Mouse (Mus musculus): ENCODE data around the gene Cd46. TPM values are rescaled to one million over a fixed set of nuclear protein-coding genes. Genes with fewer than 3 reads are reported as not detected.

Gene Cd46
- total RNA-seq, 4 experiments from 2014 or later = 0.76 to 1.3 (median 0.96) TPM

GRCm38 (mm10) chr1:195018089-195018999, 73.7 kb downstream of the Cd46 start:
- DNase-seq (ENCODE audit: low spot score in 2 of 2) = peak; percentile 86 to 87

- no peak for DNase-seq (ENCODE audit: low spot score in 2 of 2)
Measured at GRCm38 (mm10) chr1:195017626-195018025, 74.4 kb downstream of the Cd46 start.

- peak; percentile 74 to 75 for DNase-seq (ENCODE audit: low spot score in 2 of 2)
Measured at GRCm38 (mm10) chr1:195016811-195017501, 75.1 kb downstream of the Cd46 start.

GRCm38 (mm10) chr1:195015281-195015680, 76.8 kb downstream of the Cd46 start:
- no peak for DNase-seq (ENCODE audit: low spot score in 2 of 2)

- DNase-seq (ENCODE audit: low spot score in 2 of 2) = no peak
Measured at GRCm38 (mm10) chr1:195014201-195014885, 77.7 kb downstream of the Cd46 start.

GRCm38 (mm10) chr1:195012531-195012930, 79.5 kb downstream of the Cd46 start:
- no peak for DNase-seq (ENCODE audit: low spot score in 2 of 2)

- DNase-seq (ENCODE audit: low spot score in 2 of 2) = no peak
Measured at GRCm38 (mm10) chr1:195006267-195006666, 85.8 kb downstream of the Cd46 start.

- no peak for DNase-seq (ENCODE audit: low spot score in 2 of 2)
Measured at GRCm38 (mm10) chr1:195004194-195004593, 87.9 kb downstream of the Cd46 start.

- DNase-seq (ENCODE audit: low spot score in 2 of 2) = no peak
Measured at GRCm38 (mm10) chr1:195003328-195003727, 88.7 kb downstream of the Cd46 start.

- DNase-seq (ENCODE audit: low spot score in 2 of 2) = no peak
Measured at GRCm38 (mm10) chr1:194998396-194998795, 93.7 kb downstream of the Cd46 start.

- DNase-seq (ENCODE audit: low spot score in 2 of 2) = no peak
Measured at GRCm38 (mm10) chr1:194995196-194995595, 96.9 kb downstream of the Cd46 start.

- no peak for DNase-seq (ENCODE audit: low spot score in 2 of 2)
Measured at GRCm38 (mm10) chr1:194994262-194994661, 97.8 kb downstream of the Cd46 start.

- no peak for DNase-seq (ENCODE audit: low spot score in 2 of 2)
Measured at GRCm38 (mm10) chr1:194993409-194993988, 98.5 kb downstream of the Cd46 start.

- DNase-seq (ENCODE audit: low spot score in 2 of 2) = peak; percentile 25 to 30
Measured at GRCm38 (mm10) chr1:194992589-194993317, 99.3 kb downstream of the Cd46 start.

- no peak for DNase-seq (ENCODE audit: low spot score in 2 of 2)
Measured at GRCm38 (mm10) chr1:194991654-194992053, 100.4 kb downstream of the Cd46 start.

- DNase-seq (ENCODE audit: low spot score in 2 of 2) = no peak
Measured at GRCm38 (mm10) chr1:194990976-194991375, 101.1 kb downstream of the Cd46 start.

- no peak for DNase-seq (ENCODE audit: low spot score in 2 of 2)
Measured at GRCm38 (mm10) chr1:194989024-194989423, 103.0 kb downstream of the Cd46 start.
